Mouse (Mus musculus) megakaryocyte, embryonic 14.5 days (primary cell): ENCODE results near the gene Dlst. TPM values are rescaled to one million over a fixed set of nuclear protein-coding genes. Genes with fewer than 3 reads are reported as not detected.
A peak's percentile ranks its signal among the peaks of the same experiment; 100 is the strongest.

Experiments used
- H3K27me3 ChIP-seq: replicated peaks from 2 replicates; pipeline ENCODE3; 2012; ENCODE audit warnings: inconsistent platforms
- H3K36me3 ChIP-seq: replicated peaks from 2 replicates; pipeline ENCODE3; 2012; ENCODE audit warnings: low read length, inconsistent platforms, mixed read lengths
- H3K4me1 ChIP-seq: 2 replicates; pipeline ENCODE4 v1.6.1; 2012; ENCODE audit warnings: inconsistent platforms
- H3K4me3 ChIP-seq: replicated peaks from 2 replicates; pipeline ENCODE3; 2012; ENCODE audit warnings: moderate library complexity, mild to moderate bottlenecking, inconsistent platforms
- H3K9me3 ChIP-seq: 2 replicates; pipeline ENCODE4 v1.6.1; 2012; ENCODE audit warnings: inconsistent platforms
- FLI1 ChIP-seq: IDR thresholded peaks from 2 replicates; pipeline ENCODE4 v1.6.1; 2012; ENCODE audit warnings: low read length, inconsistent platforms, mixed read lengths
- GATA1 ChIP-seq: IDR thresholded peaks from 3 replicates; pipeline ENCODE4 v1.6.1; 2012; ENCODE audit warnings: mixed read lengths, low read length, inconsistent platforms, borderline replicate concordance
- polyA plus RNA-seq: library from polyadenylated mRNA; stranded (reverse); fragments of >175 nt; gene quantifications from 2 replicates; pipeline ENCODE4 v1.2.3, GENCODE M21; 2012; ENCODE audit warnings: low replicate concordance; ENCODE audit not compliant: insufficient read depth

The Dlst gene
- polyA plus RNA-seq, 1 experiment = 187 TPM

DNA sequence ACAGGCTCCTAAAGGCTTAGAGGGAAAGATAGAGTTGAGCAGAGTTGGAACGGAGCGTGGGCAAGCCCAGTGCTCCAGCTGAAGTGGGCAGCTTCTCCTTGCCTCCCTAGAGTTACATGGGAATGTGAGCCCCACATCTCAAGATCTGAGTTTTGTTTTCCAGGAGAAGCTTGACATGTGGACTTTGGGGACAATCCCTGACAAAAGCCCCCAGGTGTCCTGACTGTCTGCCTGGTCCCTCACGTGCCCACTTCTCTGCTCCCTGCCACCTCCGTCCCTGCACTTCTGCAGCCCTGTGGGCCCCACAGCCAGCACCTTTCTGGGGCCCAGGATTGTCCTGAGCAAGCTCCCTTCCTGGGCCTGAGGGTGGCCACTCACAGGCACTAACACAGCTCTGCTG is 34.2 kb downstream of the Dlst start:
- Histone ChIP-seq H3K4me3 (no peak overlapping the region), H3K27me3 (peaks cover 59% of the 10 kb centered on the region), H3K9me3 (0 out of 2 replicates have a peak, but pooled peaks cover 3% of the 10 kb centered on the region), H3K4me1 (peaks cover 30% of the 10 kb centered on the region), H3K36me3 (no peaks in the 10 kb centered on the region)
- no peak for TF ChIP-seq FLI1
- TF ChIP-seq GATA1 = no peak

DNA sequence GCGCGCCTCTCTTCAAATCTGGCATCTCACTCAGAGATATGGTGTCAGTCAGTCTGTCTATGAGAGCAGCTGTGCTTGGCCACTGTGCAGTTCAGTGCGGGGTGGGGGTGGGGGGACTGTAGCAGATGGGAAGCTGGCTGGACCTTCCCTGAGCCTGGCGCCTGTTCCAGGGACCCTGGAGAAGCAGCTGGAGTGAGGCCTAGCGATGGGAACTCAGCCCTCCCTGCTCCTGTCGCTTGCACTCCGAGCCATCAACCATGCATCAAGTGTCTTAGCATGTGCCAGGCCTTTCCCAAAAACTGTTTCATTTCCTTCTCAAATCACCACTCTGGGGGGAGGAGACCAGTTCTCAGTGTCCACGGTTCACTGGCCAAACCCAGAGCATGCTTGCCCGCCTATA is 35.0 kb downstream of the Dlst start:
- Histone ChIP-seq H3K9me3 (0 out of 2 replicates have a peak, but pooled peaks cover 3% of the 10 kb centered on the region), H3K4me3 (no peak overlapping the region), H3K4me1 (peaks cover 24% of the 10 kb centered on the region), H3K36me3 (no peaks in the 10 kb centered on the region), H3K27me3 (peaks cover 62% of the 10 kb centered on the region)
- no peak for TF ChIP-seq GATA1
- no peak for TF ChIP-seq FLI1

DNA sequence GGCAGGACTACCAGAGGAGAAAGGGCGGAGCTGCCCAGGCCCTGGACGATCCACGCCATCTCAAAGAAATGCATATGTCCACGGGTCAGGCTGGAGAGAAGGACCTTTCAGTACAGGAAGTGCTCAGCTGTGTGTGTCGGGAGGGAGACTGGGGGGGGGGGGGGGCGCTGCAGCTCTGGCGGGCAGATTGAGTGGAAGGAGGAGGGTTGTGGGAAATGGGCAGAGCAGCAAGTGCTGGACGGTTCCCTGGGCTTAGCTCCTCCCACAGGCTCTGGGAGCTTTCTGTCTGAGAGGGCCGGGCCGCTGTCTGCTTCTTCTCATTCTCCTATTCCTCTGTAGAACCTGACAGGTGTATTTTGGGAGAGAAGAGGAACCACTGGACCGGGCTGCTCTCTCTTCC is 35.7 kb downstream of the Dlst start:
- Histone ChIP-seq H3K27me3 (peaks cover 64% of the 10 kb centered on the region), H3K4me3 (no peak overlapping the region), H3K4me1 (peaks cover 29% of the 10 kb centered on the region), H3K36me3 (no peaks in the 10 kb centered on the region), H3K9me3 (0 out of 2 replicates have a peak, but pooled peaks cover 3% of the 10 kb centered on the region)
- TF ChIP-seq FLI1 (no peak), GATA1 (no peak)

DNA sequence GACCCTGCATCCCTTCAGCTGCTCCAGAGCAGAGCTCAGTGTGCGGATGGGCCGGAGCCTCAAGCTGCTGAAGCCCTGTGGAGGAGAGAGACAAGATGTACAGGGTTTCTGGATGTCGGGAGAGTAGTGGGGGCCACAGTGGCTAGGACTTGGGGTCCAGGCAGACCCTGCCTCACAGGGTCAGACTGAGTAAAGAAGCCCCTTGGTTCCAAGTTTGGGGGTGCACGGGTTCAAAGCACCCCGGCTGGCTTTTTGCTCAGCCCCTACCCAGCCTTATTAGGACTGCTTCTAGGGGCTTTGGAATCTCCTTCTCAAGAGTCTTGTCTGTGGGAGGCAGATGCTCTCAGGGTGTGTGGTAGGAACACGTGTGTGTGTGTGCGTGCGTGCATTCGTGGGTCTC is 36.2 kb downstream of the Dlst start:
- H3K4me3 ChIP-seq = no peak overlapping the region
- peaks cover 63% of the 10 kb centered on the region for H3K27me3 ChIP-seq
- H3K36me3 ChIP-seq = no peaks in the 10 kb centered on the region
- 0 out of 2 replicates have a peak, but pooled peaks cover 3% of the 10 kb centered on the region for H3K9me3 ChIP-seq
- no peak for TF ChIP-seq GATA1
- no peak for TF ChIP-seq FLI1
- peaks cover 29% of the 10 kb centered on the region for H3K4me1 ChIP-seq

GRCm38 (mm10) chr12:85150321-85151001 is 39.8 kb downstream of the Dlst start:
- peak overlapping the region; percentile 80 for H3K4me3 ChIP-seq
- peaks cover 67% of the 10 kb centered on the region for H3K27me3 ChIP-seq
- H3K36me3 ChIP-seq = no peaks in the 10 kb centered on the region
- peaks cover 23% of the 10 kb centered on the region for H3K4me1 ChIP-seq
- TF ChIP-seq FLI1 (no peak), GATA1 (no peak)
- H3K9me3 ChIP-seq = peaks cover 6% of the 10 kb centered on the region; the same call in 1 of the 2 replicates

- TF ChIP-seq FLI1 (no peak), GATA1 (no peak)
- H3K36me3 ChIP-seq = no peaks in the 10 kb centered on the region
- peaks cover 65% of the 10 kb centered on the region for H3K27me3 ChIP-seq
- H3K4me1 ChIP-seq = peaks cover 24% of the 10 kb centered on the region
- peak within 1 kb of the TSS; percentile 80 for H3K4me3 ChIP-seq
- peaks cover 6% of the 10 kb centered on the region; the same call in 1 of the 2 replicates for H3K9me3 ChIP-seq
Observed at GRCm38 (mm10) chr12:85151002-85151774, 40.6 kb downstream of the Dlst start, which contains the start of gene Rps6kl1. Rps6kl1 (minus strand) TSS chr12:85151264.

DNA sequence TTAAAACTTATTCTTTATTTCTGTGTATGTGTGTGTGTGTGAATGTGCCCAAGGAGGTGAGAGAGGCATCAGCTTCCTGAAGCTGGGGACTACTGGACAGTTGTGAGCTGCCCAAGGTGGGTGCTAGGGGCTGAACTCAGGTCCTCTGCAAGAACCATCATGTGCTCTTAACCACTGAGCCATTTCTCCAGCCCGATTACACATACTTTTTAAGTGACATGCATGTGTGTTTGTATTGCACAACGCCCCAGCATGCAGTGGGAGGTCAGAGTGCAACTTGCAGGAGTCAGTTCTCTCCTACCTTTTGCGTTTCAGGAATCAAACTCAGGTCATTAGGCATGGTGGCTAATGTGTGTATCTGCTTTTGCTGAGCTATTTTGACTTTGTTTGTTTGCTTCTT is 42.4 kb downstream of the Dlst start:
- H3K27me3 ChIP-seq = peaks cover 59% of the 10 kb centered on the region

GRCm38 (mm10) chr12:85156324-85156723 is 45.7 kb downstream of the Dlst start:
- H3K36me3 ChIP-seq = no peaks in the 10 kb centered on the region
- H3K27me3 ChIP-seq = peaks cover 48% of the 10 kb centered on the region
- H3K9me3 ChIP-seq = peaks cover 6% of the 10 kb centered on the region; the same call in 1 of the 2 replicates
- peaks cover 6% of the 10 kb centered on the region; the same call in 1 of the 2 replicates for H3K4me1 ChIP-seq
- no peak overlapping the region for H3K4me3 ChIP-seq
- no peak for TF ChIP-seq GATA1
- no peak for TF ChIP-seq FLI1

More for the DNA sequence above, 42.4 kb downstream of the Dlst start:
- no peaks in the 10 kb centered on the region for H3K36me3 ChIP-seq
- H3K9me3 ChIP-seq = peaks cover 6% of the 10 kb centered on the region; the same call in 1 of the 2 replicates
- H3K4me1 ChIP-seq = peaks cover 16% of the 10 kb centered on the region
- no peak overlapping the region for H3K4me3 ChIP-seq
- TF ChIP-seq FLI1 (no peak), GATA1 (no peak)

GRCm38 (mm10) chr12:85157797-85158460 is 47.3 kb downstream of the Dlst start:
- Histone ChIP-seq H3K4me1 (peaks cover 6% of the 10 kb centered on the region; the same call in 1 of the 2 replicates), H3K27me3 (peaks cover 39% of the 10 kb centered on the region), H3K9me3 (peaks cover 12% of the 10 kb centered on the region), H3K36me3 (no peaks in the 10 kb centered on the region), H3K4me3 (no peak overlapping the region)
- no peak for TF ChIP-seq FLI1
- TF ChIP-seq GATA1 = no peak

DNA sequence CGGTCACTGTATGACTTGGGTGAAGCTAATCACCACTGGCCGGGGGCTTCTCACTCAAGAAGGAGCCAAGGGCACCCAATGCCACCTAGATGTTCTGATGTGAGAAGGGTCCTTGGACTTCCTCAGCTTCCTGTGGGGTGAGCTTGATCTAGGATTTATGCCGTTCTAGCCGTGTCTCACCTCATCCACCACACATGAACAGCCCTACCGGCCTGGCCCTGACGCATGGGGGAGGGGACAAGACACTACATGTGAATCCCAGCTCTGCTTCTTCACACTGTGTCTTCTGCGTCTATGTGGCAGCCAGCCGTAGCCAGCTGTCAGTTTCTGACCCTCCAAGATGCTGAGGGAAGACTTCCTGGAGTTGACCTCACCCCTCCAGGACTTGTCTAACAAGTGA is 48.2 kb downstream of the Dlst start:
- H3K27me3 ChIP-seq = peaks cover 37% of the 10 kb centered on the region
- H3K36me3 ChIP-seq = no peaks in the 10 kb centered on the region
- peaks cover 16% of the 10 kb centered on the region for H3K9me3 ChIP-seq
- TF ChIP-seq GATA1 (no peak), FLI1 (no peak)
- H3K4me1 ChIP-seq = peaks cover 6% of the 10 kb centered on the region; the same call in 1 of the 2 replicates
- H3K4me3 ChIP-seq = no peak overlapping the region
